Comparison of ENCODE assay signal across 17 mouse cellular contexts in the genomic region with DNA sequence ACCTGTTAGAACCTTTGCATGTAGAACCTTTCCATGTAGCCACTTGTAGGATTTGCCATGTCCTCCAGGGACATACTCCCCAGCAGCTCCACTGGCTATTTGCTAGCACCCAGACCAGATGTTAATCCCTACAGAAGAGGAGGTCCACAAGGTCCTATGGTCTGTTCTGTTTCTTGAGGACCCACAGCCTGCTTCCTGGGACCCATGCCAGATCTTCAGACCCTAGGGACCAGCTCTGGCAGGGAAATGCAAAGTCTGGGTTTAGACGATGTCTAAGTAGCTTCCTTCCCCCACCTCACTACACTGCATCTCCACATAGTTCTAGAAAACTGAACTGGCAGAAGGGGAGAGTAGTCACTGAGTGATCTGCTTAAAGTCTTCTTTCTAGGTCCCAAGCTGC. TPM values are rescaled to one million over a fixed set of nuclear protein-coding genes. Genes with fewer than 3 reads are reported as not detected.
DNase-seq lines count a peak whose midpoint lies in the region; ATAC-seq and TF ChIP-seq lines count a peak whose summit lies in the region.
"Had no signal": no experiment of that assay in that cellular context is flagged by ENCODE, and none has a peak within 500 bp of the region (broad histone marks: within the 10 kb centered on the region; RNA-seq: fewer than 3 reads in every experiment).

No protein-coding gene starts in this region.

- no peak for TF ChIP-seq CTCF in gastrocnemius, adult 2 months (IDR thresholded peaks at IDR 0.05)
- no peak for TF ChIP-seq CTCF in cerebellum, adult 2 months (IDR thresholded peaks at IDR 0.05; ENCODE audit: borderline replicate concordance, insufficient read depth, low read depth, low read length)

- ATAC-seq in megakaryocyte, adult 5-6 weeks (ENCODE audit: poor library complexity, severe bottlenecking): no peak
- ATAC-seq: CD4-positive, CD25-positive, alpha-beta regulatory T cell, adult 4 months had no signal

- peak; percentile 45 for DNase-seq in gastrocnemius, postnatal 14 days
- DNase-seq in gastrocnemius, adult 2 months: no peak
- peak; percentile 37 to 40 for DNase-seq in kidney, adult 8-10 months
- peak; percentile 46 to 76 for DNase-seq in lung, postnatal 4 days
- no peak for DNase-seq in cerebellum, adult 2 months
- no peak for DNase-seq in layer of hippocampus, postnatal 25 days (ENCODE audit: extremely low spot score in 1 of 2, low spot score in 1 of 2)
- DNase-seq: cerebellum, adult 9-11 months; right cerebral cortex, postnatal 14 days had no signal

- H3K27ac ChIP-seq in gastrocnemius, adult 2 months: no peak overlapping the region
- H3K27ac ChIP-seq in cerebellum, adult 2 months (ENCODE audit: insufficient read depth, low read length): no peak overlapping the region
- H3K27ac ChIP-seq: embryonic facial prominence, embryonic 12.5 days; limb, embryonic 12.5 days; macrophage had no signal

- 18% methylated on average over 1 of the region's 1 CpGs for WGBS in cerebellum, adult 2 months

- peaks cover 100% of the 10 kb centered on the region for H3K4me1 ChIP-seq in megakaryocyte, embryonic 14.5 days
- peaks cover 20% of the 10 kb centered on the region for H3K4me1 ChIP-seq in cerebellum, adult 2 months (ENCODE audit: control insufficient read depth, insufficient read depth, low read length)

- H3K36me3 ChIP-seq in megakaryocyte, embryonic 14.5 days (replicated peaks; ENCODE audit: low read length): peaks cover 28% of the 10 kb centered on the region
- H3K36me3 ChIP-seq: embryonic facial prominence, embryonic 12.5 days; limb, embryonic 12.5 days; neural tube, embryonic 15.5 days had no signal

- no peak for TF ChIP-seq POLR2A in cerebellum, adult 2 months (IDR thresholded peaks at IDR 0.05; ENCODE audit: borderline replicate concordance, insufficient read depth, low read length)

- intact Hi-C loops in gastrocnemius, postnatal 14 days (cut with DNase I; ENCODE audit: low total_unique reads): no loop called here
- intact Hi-C loops in gastrocnemius, adult 2 months (cut with DNase I): no loop called here

- H3K27me3 ChIP-seq in megakaryocyte, embryonic 14.5 days (replicated peaks): no peaks in the 10 kb centered on the region
- H3K27me3 ChIP-seq in cerebellum, adult 2 months (ENCODE audit: control insufficient read depth, insufficient read depth, low read length): no peaks in the 10 kb centered on the region
- H3K27me3 ChIP-seq: embryonic facial prominence, embryonic 12.5 days; neural tube, embryonic 15.5 days had no signal

- H3K9me3 ChIP-seq in megakaryocyte, embryonic 14.5 days: no peaks in the 10 kb centered on the region
- H3K9me3 ChIP-seq: embryonic facial prominence, embryonic 12.5 days; limb, embryonic 12.5 days; neural tube, embryonic 15.5 days had no signal

- no peak overlapping the region for H3K4me3 ChIP-seq in gastrocnemius, adult 2 months
- peak overlapping the region; percentile 89 for H3K4me3 ChIP-seq in megakaryocyte, embryonic 14.5 days (replicated peaks)
- no peak overlapping the region for H3K4me3 ChIP-seq in cerebellum, adult 2 months (replicated peaks; ENCODE audit: insufficient read depth, low read depth, low read length)
- H3K4me3 ChIP-seq: embryonic facial prominence, embryonic 12.5 days; limb, embryonic 12.5 days; neural tube, embryonic 15.5 days had no signal

RNA-seq across cellular contexts. Expression of gene Rtn4r, which starts 32.3 kb away (rescaled TPM):
- total RNA-seq in gastrocnemius, postnatal 14 days (2021): under 1 TPM; 0.18 to 0.21 TPM
- total RNA-seq in gastrocnemius, adult 2 months (2021): not detected
- polyA plus RNA-seq in megakaryocyte, embryonic 14.5 days (2012; ENCODE audit: insufficient read depth, low replicate concordance): 56.5 and 164 TPM in 2 replicates
- total RNA-seq in megakaryocyte, adult 5-6 weeks (2015): 0.36 and 0.85 TPM in 2 replicates
- 0.26 TPM in 1 of 2 replicates, not detected in the other for total RNA-seq in megakaryocyte, adult 5-6 weeks (2017)
- polyA plus RNA-seq in cerebellum, adult 2 months (2012; rRNA removed): 82.9 and 97.4 TPM in 2 replicates
- total RNA-seq in layer of hippocampus, postnatal 25 days (2021): 100 to 1,000 TPM; 102 to 111 TPM
- polyA plus RNA-seq: CD4-positive, CD25-positive, alpha-beta regulatory T cell, adult 4 months; macrophage had no signal

RNA-seq across cellular contexts. Expression of gene Ccdc188, which starts 57.9 kb away (rescaled TPM):
- not detected for total RNA-seq in gastrocnemius, postnatal 14 days (2021)
- total RNA-seq in gastrocnemius, adult 2 months (2021): not detected
- polyA plus RNA-seq in megakaryocyte, embryonic 14.5 days (2012; ENCODE audit: insufficient read depth, low replicate concordance): not detected in 2 replicates
- total RNA-seq in megakaryocyte, adult 5-6 weeks (2015): not detected in 2 replicates
- total RNA-seq in megakaryocyte, adult 5-6 weeks (2017): not detected in 2 replicates
- polyA plus RNA-seq in cerebellum, adult 2 months (2012; rRNA removed): not detected in 2 replicates
- not detected for total RNA-seq in layer of hippocampus, postnatal 25 days (2021)
- total RNA-seq: adrenal gland, postnatal 4 days; midbrain, postnatal 0 days had no signal
- polyA plus RNA-seq: CD4-positive, CD25-positive, alpha-beta regulatory T cell, adult 4 months; embryonic facial prominence, embryonic 12.5 days; limb, embryonic 12.5 days; macrophage; midbrain, postnatal 0 days; neural tube, embryonic 15.5 days had no signal

Comparison
In these comparisons a context has a peak if more than half of its experiments do, and no peak if none do; other contexts are left out.
1. DNase-seq: peak in gastrocnemius, postnatal 14 days (single experiment), kidney, adult 8-10 months (2 of 2) and lung, postnatal 4 days (2 of 2); none in gastrocnemius, adult 2 months (single experiment), cerebellum, adult 2 months (0 of 2) and layer of hippocampus, postnatal 25 days (0 of 2).
2. RNA of gene Rtn4r, which starts 32.3 kb away (total RNA-seq): 102 to 111 TPM in layer of hippocampus, postnatal 25 days; 0.26 to 0.85 TPM in megakaryocyte, adult 5-6 weeks, 0.18 to 0.21 TPM in gastrocnemius, postnatal 14 days and not detected in gastrocnemius, adult 2 months; every median in the first group is over 10 times any median in the second.